Mouse (Mus musculus): Measurements from ENCODE around the gene Gm13696. TPM values are rescaled to one million over a fixed set of nuclear protein-coding genes. Genes with fewer than 3 reads are reported as not detected.
"Not testable (repeated sequence)": the region's sequence is repeated elsewhere in the genome, so short reads cannot be mapped to it uniquely, and the experiment has no call there.

Gm13696 gene
- polyA plus RNA-seq (2012; rRNA removed): not detected in 2 replicates

GRCm38 (mm10) chr2:83972823-83973222 lies at the start of gene Gm13696:
TSS of gene Gm13696 (plus strand) at chr2:83973123.
- not testable (repeated sequence) for H3K27me3 ChIP-seq (replicated peaks; ENCODE audit: control insufficient read depth, insufficient read depth, low read length); H3K27ac ChIP-seq (ENCODE audit: insufficient read depth, low read depth, low read length); DNase-seq; H3K36me3 ChIP-seq (ENCODE audit: control insufficient read depth, insufficient read depth, low read length); H3K4me3 ChIP-seq (ENCODE audit: insufficient read depth, low read depth, low read length); H3K4me1 ChIP-seq (ENCODE audit: control insufficient read depth, insufficient read depth, low read length)
- no CpG with 5 or more reads among the region's 6 CpGs for WGBS

- Histone ChIP-seq H3K36me3 (ENCODE audit: control insufficient read depth, insufficient read depth, low read length) (no peaks in the 10 kb centered on the region), H3K27me3 (replicated peaks; ENCODE audit: control insufficient read depth, insufficient read depth, low read length) (no peaks in the 10 kb centered on the region), H3K4me1 (ENCODE audit: control insufficient read depth, insufficient read depth, low read length) (no peaks in the 10 kb centered on the region), H3K4me3 (ENCODE audit: insufficient read depth, low read depth, low read length) (no peak overlapping the region), H3K27ac (ENCODE audit: insufficient read depth, low read depth, low read length) (no peak overlapping the region)
- TF ChIP-seq POLR2A (IDR thresholded peaks at IDR 0.05; ENCODE audit: low read depth, low read length) (no peak), CTCF (conservative IDR thresholded peaks at IDR 0.05; ENCODE audit: insufficient read depth, insufficient read length, low read depth, low read length) (no peak)
- no peak for DNase-seq
- 35% methylated on average over 2 of the region's 2 CpGs for whole genome bisulfite sequencing
Observed at GRCm38 (mm10) chr2:83929478-83930088, 43.3 kb upstream of the Gm13696 start.

GRCm38 (mm10) chr2:83940931-83941361 lies 32.0 kb upstream of the Gm13696 start, which contains the start of gene Zswim2:
TSS of gene Zswim2 (minus strand) at chr2:83941228.
- DNase-seq: peak; percentile 66
- H3K27ac ChIP-seq (ENCODE audit: insufficient read depth, low read depth, low read length): no peak within 1 kb of the TSS
- no peaks in the 10 kb centered on the region for H3K4me1 ChIP-seq (ENCODE audit: control insufficient read depth, insufficient read depth, low read length)
- H3K4me3 ChIP-seq (ENCODE audit: insufficient read depth, low read depth, low read length): no peak within 1 kb of the TSS
- TF ChIP-seq CTCF (conservative IDR thresholded peaks at IDR 0.05; ENCODE audit: insufficient read depth, insufficient read length, low read depth, low read length) (no peak), POLR2A (IDR thresholded peaks at IDR 0.05; ENCODE audit: low read depth, low read length) (no peak)
- no peaks in the 10 kb centered on the region for H3K36me3 ChIP-seq (ENCODE audit: control insufficient read depth, insufficient read depth, low read length)
- under 1% methylated on average over 20 of the region's 20 CpGs for WGBS
- H3K27me3 ChIP-seq (replicated peaks; ENCODE audit: control insufficient read depth, insufficient read depth, low read length): no peaks in the 10 kb centered on the region

- Histone ChIP-seq H3K27ac (ENCODE audit: insufficient read depth, low read depth, low read length) (no peak overlapping the region), H3K4me3 (ENCODE audit: insufficient read depth, low read depth, low read length) (no peak overlapping the region), H3K36me3 (ENCODE audit: control insufficient read depth, insufficient read depth, low read length) (no peaks in the 10 kb centered on the region), H3K27me3 (replicated peaks; ENCODE audit: control insufficient read depth, insufficient read depth, low read length) (no peaks in the 10 kb centered on the region), H3K4me1 (ENCODE audit: control insufficient read depth, insufficient read depth, low read length) (no peaks in the 10 kb centered on the region)
- no peak for DNase-seq
- TF ChIP-seq CTCF (conservative IDR thresholded peaks at IDR 0.05; ENCODE audit: insufficient read depth, insufficient read length, low read depth, low read length): no peak
- no peak for TF ChIP-seq POLR2A (IDR thresholded peaks at IDR 0.05; ENCODE audit: low read depth, low read length)
- WGBS: 37% methylated on average over 3 of the region's 3 CpGs
Observed at GRCm38 (mm10) chr2:83941378-83941777, 31.5 kb upstream of the Gm13696 start.

- H3K4me1 ChIP-seq (ENCODE audit: control insufficient read depth, insufficient read depth, low read length): no peaks in the 10 kb centered on the region
- no peaks in the 10 kb centered on the region for H3K27me3 ChIP-seq (replicated peaks; ENCODE audit: control insufficient read depth, insufficient read depth, low read length)
- H3K27ac ChIP-seq (ENCODE audit: insufficient read depth, low read depth, low read length): no peak overlapping the region
- no peaks in the 10 kb centered on the region for H3K36me3 ChIP-seq (ENCODE audit: control insufficient read depth, insufficient read depth, low read length)
- 66% methylated on average over 4 of the region's 4 CpGs for WGBS
- TF ChIP-seq POLR2A (IDR thresholded peaks at IDR 0.05; ENCODE audit: low read depth, low read length): no peak
- TF ChIP-seq CTCF (conservative IDR thresholded peaks at IDR 0.05; ENCODE audit: insufficient read depth, insufficient read length, low read depth, low read length): no peak
- DNase-seq: no peak
- no peak overlapping the region for H3K4me3 ChIP-seq (ENCODE audit: insufficient read depth, low read depth, low read length)
Observed at GRCm38 (mm10) chr2:83941792-83942191, 31.1 kb upstream of the Gm13696 start.

GRCm38 (mm10) chr2:83955393-83955792 lies 17.5 kb upstream of the Gm13696 start, which contains the start of gene Gm13698:
TSS of gene Gm13698 (plus strand) at chr2:83955693.
- H3K27me3 ChIP-seq (replicated peaks; ENCODE audit: control insufficient read depth, insufficient read depth, low read length); H3K36me3 ChIP-seq (ENCODE audit: control insufficient read depth, insufficient read depth, low read length); H3K4me3 ChIP-seq (ENCODE audit: insufficient read depth, low read depth, low read length); DNase-seq; H3K4me1 ChIP-seq (ENCODE audit: control insufficient read depth, insufficient read depth, low read length); H3K27ac ChIP-seq (ENCODE audit: insufficient read depth, low read depth, low read length): not testable (repeated sequence)
- WGBS: no CpG with 5 or more reads among the region's 6 CpGs

- not testable (repeated sequence) for H3K27ac ChIP-seq (ENCODE audit: insufficient read depth, low read depth, low read length); DNase-seq; H3K4me1 ChIP-seq (ENCODE audit: control insufficient read depth, insufficient read depth, low read length); H3K27me3 ChIP-seq (replicated peaks; ENCODE audit: control insufficient read depth, insufficient read depth, low read length); H3K36me3 ChIP-seq (ENCODE audit: control insufficient read depth, insufficient read depth, low read length); H3K4me3 ChIP-seq (ENCODE audit: insufficient read depth, low read depth, low read length)
- no CpG with 5 or more reads among the region's 6 CpGs for WGBS
Observed at GRCm38 (mm10) chr2:83961203-83961602, 11.7 kb upstream of the Gm13696 start, which contains the start of gene Gm13693. TSS of gene Gm13693 (plus strand) at chr2:83961503.

GRCm38 (mm10) chr2:83967013-83967412 lies 5.9 kb upstream of the Gm13696 start, which contains the start of gene Gm13695:
TSS of gene Gm13695 (plus strand) at chr2:83967313.
- not testable (repeated sequence) for H3K27ac ChIP-seq (ENCODE audit: insufficient read depth, low read depth, low read length); H3K36me3 ChIP-seq (ENCODE audit: control insufficient read depth, insufficient read depth, low read length); H3K4me1 ChIP-seq (ENCODE audit: control insufficient read depth, insufficient read depth, low read length); H3K27me3 ChIP-seq (replicated peaks; ENCODE audit: control insufficient read depth, insufficient read depth, low read length); DNase-seq; H3K4me3 ChIP-seq (ENCODE audit: insufficient read depth, low read depth, low read length)
- WGBS: no CpG with 5 or more reads among the region's 6 CpGs

- H3K27ac ChIP-seq (ENCODE audit: insufficient read depth, low read depth, low read length); H3K27me3 ChIP-seq (replicated peaks; ENCODE audit: control insufficient read depth, insufficient read depth, low read length); DNase-seq; H3K4me1 ChIP-seq (ENCODE audit: control insufficient read depth, insufficient read depth, low read length); H3K36me3 ChIP-seq (ENCODE audit: control insufficient read depth, insufficient read depth, low read length); H3K4me3 ChIP-seq (ENCODE audit: insufficient read depth, low read depth, low read length): not testable (repeated sequence)
- WGBS: no CpG with 5 or more reads among the region's 6 CpGs
Observed at GRCm38 (mm10) chr2:83978633-83979032, 5.7 kb downstream of the Gm13696 start, which contains the start of gene Gm13694. TSS of gene Gm13694 (plus strand) at chr2:83978933.

GRCm38 (mm10) chr2:83984443-83984842 lies 11.5 kb downstream of the Gm13696 start, which contains the start of gene Gm13697:
TSS of gene Gm13697 (plus strand) at chr2:83984743.
- not testable (repeated sequence) for H3K4me3 ChIP-seq (ENCODE audit: insufficient read depth, low read depth, low read length); H3K36me3 ChIP-seq (ENCODE audit: control insufficient read depth, insufficient read depth, low read length); DNase-seq; H3K27ac ChIP-seq (ENCODE audit: insufficient read depth, low read depth, low read length); H3K27me3 ChIP-seq (replicated peaks; ENCODE audit: control insufficient read depth, insufficient read depth, low read length); H3K4me1 ChIP-seq (ENCODE audit: control insufficient read depth, insufficient read depth, low read length)
- WGBS: no CpG with 5 or more reads among the region's 6 CpGs

GRCm38 (mm10) chr2:83990253-83990652 lies 17.3 kb downstream of the Gm13696 start, which contains the start of gene Gm13691:
TSS of gene Gm13691 (plus strand) at chr2:83990553.
- DNase-seq; H3K4me1 ChIP-seq (ENCODE audit: control insufficient read depth, insufficient read depth, low read length); H3K27ac ChIP-seq (ENCODE audit: insufficient read depth, low read depth, low read length); H3K27me3 ChIP-seq (replicated peaks; ENCODE audit: control insufficient read depth, insufficient read depth, low read length); H3K36me3 ChIP-seq (ENCODE audit: control insufficient read depth, insufficient read depth, low read length); H3K4me3 ChIP-seq (ENCODE audit: insufficient read depth, low read depth, low read length): not testable (repeated sequence)
- no CpG with 5 or more reads among the region's 6 CpGs for WGBS
